Mouse (Mus musculus): Measurements from ENCODE around the gene Hoxb2.

Gene Hoxb2

DNA sequence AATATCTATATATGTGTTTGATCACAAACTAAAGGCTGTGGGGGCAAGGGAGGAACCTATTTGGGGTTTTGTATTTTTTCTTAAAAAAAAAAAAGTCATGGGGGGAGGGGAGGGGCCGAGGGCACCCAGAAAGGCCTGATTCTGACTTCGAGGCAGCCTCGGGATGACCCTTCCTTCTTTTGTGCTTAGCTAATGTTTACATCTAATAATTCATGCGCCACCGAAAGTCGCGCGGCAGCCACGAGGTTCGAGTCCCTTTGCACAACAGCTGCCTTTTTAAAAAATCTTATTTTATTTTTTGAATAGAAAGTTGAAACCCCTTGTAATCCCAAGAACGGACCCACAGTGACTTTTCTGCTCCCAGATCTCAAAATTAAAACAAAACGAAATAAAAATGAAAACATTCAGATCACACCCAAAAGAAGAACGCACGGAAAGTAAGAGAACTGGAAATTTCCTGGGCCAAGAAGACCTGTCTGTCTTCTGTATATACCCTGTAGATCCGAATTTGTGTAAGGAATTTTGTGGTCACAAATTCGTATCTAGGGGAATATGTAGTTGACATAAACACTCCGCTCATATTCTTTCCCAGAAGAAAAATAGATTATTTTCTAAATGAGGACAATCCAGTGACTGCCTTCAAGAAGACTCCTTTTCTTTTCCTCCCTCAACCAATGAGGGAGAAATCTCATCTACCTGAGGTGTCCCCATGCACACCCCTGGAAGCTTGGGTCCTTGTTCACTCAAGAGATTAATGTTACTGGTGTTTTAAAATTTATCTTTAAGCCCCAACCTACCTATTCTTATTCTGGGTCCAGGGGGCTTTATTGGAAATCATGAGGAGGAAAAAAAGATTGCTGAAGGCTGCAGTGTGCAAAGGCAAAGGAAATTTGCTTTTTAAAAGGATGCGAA, 33.4 kb upstream of the Hoxb2 start:
- DNase-seq (ENCODE audit: low spot score in 2 of 2): no peak

DNA sequence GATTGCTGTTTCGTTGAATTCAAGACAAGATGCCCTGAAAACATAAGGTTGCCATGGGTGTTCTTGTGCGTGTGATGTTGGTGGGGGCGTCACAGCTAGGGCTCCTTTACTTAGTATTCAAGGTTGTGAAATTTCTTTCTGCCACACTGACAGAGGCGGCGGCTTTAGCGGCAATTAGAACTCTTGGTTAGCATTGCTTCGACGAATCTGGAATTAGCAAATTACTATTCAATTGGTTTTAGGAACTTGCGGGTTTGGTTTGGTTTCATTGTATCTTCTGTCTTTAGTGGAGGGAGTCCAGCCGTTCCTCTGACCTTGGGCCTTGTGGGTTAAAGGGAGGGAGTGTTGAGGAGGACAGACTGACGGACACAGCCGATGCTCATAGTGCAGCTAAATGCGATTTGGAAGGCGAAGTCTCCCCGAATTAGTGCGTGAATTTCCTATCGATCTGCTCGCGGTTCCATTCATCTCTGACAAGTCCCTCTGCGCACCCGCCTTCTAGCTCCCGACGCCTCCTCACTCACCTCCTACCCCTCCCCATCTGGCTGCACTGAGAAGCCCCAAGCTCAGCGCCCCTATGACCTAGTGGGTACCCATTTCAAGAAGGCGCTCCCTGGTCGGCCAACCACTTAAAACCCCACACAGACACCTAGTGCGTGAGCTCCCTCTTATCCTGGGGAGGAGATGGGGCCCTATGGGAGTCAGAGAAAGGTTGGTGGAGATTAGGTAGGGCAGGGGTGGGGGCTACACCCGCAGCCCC, 32.5 kb upstream of the Hoxb2 start, which contains the start of gene Hoxb4:
TSS of gene Hoxb4 (plus strand) at position 660 of the 760 bp plus-strand sequence.
- no peak for DNase-seq (ENCODE audit: low spot score in 2 of 2)

GRCm38 (mm10) chr11:96318368-96319070, 31.8 kb upstream of the Hoxb2 start:
- no peak for DNase-seq (ENCODE audit: low spot score in 2 of 2)

GRCm38 (mm10) chr11:96319071-96319902, 31.0 kb upstream of the Hoxb2 start:
- DNase-seq (ENCODE audit: low spot score in 2 of 2): no peak

GRCm38 (mm10) chr11:96319910-96320309, 30.4 kb upstream of the Hoxb2 start:
- no peak for DNase-seq (ENCODE audit: low spot score in 2 of 2)

- DNase-seq (ENCODE audit: low spot score in 2 of 2): no peak
These were observed 29.6 kb upstream of the Hoxb2 start for GRCm38 (mm10) chr11:96320688-96321087.

DNA sequence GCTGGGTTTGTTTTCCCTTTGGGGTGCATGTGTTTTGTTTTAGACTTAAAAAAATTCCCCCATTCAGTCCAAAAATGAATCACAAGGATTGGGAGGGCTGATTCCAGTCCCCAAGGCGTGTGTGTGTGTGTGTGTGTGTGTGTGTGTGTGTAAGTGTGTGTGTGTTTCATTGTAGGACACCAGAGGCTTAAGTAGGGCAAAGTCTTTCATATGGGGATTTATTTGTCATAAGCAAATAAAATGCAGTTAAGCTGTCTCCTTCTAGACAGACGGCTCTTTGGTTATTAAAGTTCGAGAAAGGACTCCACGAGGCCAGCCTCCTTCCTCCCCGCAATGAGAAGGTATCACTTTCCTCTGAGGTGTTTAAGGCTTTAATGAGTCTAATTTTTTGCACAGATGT, 28.5 kb upstream of the Hoxb2 start:
- DNase-seq (ENCODE audit: low spot score in 2 of 2): no peak

- no peak for DNase-seq (ENCODE audit: low spot score in 2 of 2)
These were observed 27.6 kb upstream of the Hoxb2 start for GRCm38 (mm10) chr11:96322738-96323137.

GRCm38 (mm10) chr11:96323154-96323553, 27.2 kb upstream of the Hoxb2 start, which contains the start of gene Hoxb3:
TSS of gene Hoxb3 (plus strand) at chr11:96323326.
- DNase-seq (ENCODE audit: low spot score in 2 of 2): no peak

DNA sequence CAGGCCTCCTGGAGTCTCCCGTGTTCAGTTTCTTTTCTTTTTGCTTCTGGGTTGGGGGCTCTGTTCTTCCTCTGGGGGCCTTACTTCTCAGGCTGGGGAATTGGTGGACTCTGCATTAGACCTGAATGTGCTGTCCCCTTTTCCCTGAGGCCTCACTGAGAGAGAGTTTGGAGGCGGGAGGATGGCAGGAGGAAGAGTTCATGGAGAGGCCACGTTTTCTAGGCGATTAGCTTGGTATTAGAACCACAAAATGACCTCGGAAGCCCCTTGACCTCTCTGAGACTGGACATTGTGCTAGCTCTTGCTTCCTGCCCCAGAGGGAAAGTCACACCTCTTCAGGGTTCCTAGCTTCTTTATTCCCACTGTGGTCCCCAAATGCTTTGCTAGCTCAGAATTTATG, 26.2 kb upstream of the Hoxb2 start:
- no peak for DNase-seq (ENCODE audit: low spot score in 2 of 2)

GRCm38 (mm10) chr11:96324965-96325364, 25.4 kb upstream of the Hoxb2 start:
- no peak for DNase-seq (ENCODE audit: low spot score in 2 of 2)

DNA sequence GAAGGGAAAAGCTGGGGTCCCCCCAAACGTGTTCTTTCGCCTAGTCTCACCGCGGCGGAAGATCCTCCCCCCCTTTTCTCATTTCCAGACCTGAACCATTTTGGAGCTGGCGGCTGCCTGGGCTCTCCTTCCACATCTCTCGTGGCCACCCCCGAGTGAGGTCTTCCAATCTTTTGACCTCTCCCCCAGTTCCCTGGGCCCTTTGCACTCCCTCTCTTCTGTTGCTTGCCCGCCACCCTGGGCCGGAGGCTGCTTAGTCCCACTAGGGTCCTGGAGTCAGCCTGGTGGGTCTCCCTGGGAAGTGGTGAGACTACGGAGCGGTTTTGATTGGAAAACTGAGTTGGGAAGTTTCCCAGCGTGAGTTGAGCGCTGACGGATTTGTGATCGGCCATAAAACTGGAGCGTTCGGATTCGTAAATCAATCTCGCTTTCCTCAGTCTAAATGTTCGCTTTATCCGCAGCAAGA, 24.5 kb upstream of the Hoxb2 start:
- no peak for DNase-seq (ENCODE audit: low spot score in 2 of 2)

DNA sequence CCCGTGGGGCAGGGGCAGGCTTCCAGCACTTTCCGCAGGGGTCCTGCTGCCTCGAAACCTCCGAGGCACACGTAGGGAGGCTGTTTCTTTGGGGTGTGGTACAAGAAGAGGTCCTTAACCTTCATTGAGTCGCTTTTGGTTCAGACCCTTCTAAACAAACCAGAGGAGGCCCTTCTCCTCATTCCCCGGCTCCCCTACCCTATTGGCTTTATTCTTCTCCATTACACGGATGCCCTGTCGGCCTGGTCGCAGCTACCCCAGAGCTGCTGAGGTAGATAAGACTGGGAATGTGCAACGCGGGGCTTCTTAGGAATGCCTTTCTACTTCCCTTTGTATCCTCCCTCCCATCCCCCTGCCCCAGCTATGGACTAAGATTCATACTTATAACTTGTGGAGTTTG, 23.6 kb upstream of the Hoxb2 start:
- no peak for DNase-seq (ENCODE audit: low spot score in 2 of 2)

DNA sequence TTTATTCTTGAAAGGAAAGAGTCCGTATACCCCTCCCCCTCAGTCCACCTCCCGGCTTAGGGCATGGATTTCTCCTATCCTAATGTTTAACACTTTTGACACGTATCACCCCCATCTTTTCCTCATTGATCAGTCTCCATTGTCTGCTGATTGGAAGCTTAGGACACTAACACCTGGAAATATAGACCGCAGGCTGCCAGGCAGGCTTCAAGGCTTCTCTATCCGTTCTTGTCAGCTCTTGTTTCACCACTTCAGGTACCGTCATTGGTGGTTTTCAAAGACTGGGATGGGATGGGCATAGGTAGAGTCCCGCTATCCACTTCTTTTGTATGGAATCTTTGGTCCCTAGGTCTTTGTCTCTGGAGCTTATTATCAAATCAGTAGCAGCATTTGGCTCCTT, 23.2 kb upstream of the Hoxb2 start:
- no peak for DNase-seq (ENCODE audit: low spot score in 2 of 2)

GRCm38 (mm10) chr11:96327750-96328149, 22.6 kb upstream of the Hoxb2 start:
- no peak for DNase-seq (ENCODE audit: low spot score in 2 of 2)

DNA sequence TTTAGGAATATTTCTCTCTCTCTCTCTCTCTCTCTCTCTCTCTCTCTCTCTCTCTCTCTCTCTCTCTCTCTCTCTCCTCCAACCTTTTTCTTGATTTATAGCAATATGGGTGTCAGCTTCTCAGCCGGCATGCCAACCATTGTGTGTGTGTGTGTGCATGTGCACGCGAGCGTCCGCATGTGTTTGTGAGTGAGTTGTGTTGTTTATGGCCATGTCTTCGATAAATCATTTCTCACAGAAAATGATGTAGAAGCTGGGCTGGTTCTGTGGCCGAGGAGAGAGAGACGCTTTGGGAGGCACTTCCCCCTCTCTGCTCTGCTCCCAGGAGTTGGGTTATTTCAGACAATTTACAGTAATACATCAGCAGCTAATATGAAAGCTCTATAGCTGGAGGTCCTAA, 21.7 kb upstream of the Hoxb2 start:
- no peak for DNase-seq (ENCODE audit: low spot score in 2 of 2)

DNA sequence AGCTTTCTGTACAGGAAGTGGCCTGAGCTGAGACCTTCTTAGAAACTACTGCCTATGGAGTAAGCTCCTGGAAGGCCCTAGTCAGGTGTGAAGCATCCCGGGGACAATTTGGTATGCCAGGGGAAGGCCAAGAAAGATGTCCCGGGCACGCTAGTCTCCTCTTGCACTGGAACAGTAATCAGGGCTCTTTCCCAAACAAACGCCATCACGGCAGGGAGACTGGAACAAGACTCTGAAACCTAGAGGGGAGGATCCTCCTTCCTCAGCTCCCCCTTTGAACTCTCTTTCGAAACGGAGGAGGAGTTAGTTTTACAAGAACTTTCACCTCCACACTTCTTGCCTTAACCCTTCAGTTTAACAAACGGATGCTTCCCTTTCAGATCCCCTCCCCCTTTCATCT, 18.2 kb upstream of the Hoxb2 start:
- DNase-seq (ENCODE audit: low spot score in 2 of 2): no peak

- DNase-seq (ENCODE audit: low spot score in 2 of 2): no peak
These were observed 17.7 kb upstream of the Hoxb2 start for GRCm38 (mm10) chr11:96332618-96333032.

DNA sequence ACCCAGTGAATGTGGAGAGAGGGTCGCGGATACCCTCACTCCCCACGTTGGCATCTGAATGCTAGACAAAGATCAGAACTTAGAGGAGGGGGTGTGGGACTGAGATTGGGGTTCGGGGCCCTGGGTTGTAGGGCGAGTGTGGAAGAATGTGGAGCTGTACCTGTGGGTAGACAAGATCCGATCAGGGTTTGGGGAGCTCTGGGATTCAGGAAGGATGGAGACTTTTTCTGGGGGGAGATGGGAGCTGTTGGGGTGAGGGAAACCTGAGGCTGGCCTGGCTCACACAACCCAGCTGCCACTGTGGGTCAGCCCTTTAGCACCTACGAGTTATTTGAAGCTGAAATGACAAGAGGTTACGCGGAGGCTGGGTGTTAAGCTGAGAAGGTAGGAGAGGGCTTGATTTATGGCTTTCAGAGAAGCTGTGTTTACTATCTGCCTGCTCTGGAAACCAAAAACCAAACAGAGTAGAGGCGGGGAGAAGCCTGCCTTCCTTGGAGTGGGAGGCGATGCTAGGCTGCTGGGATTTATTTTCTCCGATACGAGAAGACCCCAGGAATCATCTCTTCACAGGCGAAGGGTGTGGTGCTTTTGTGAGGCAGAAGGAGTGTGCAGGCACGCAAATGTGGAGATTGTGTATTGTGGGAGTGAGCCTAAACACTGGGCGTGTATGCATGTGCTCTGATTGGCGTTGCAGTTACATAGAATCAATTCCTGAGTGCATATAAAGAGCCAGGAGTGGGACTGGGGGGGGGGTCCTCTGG, 16.9 kb upstream of the Hoxb2 start:
- no peak for DNase-seq (ENCODE audit: low spot score in 2 of 2)

GRCm38 (mm10) chr11:96334002-96334364, 16.3 kb upstream of the Hoxb2 start:
- DNase-seq (ENCODE audit: low spot score in 2 of 2): no peak
